Mouse (Mus musculus): Measurements from ENCODE around the gene Tigd3. TPM values are rescaled to one million over a fixed set of nuclear protein-coding genes. Genes with fewer than 3 reads are reported as not detected.

The Tigd3 gene
- polyA plus RNA-seq, 1 experiment from 2014 or later: 11.0 TPM

GRCm38 (mm10) chr19:5872528-5872927, 21.4 kb downstream of the Tigd3 start:
- Histone ChIP-seq H3K9me3 (replicated peaks) (no peaks in the 10 kb centered on the region), H3K9ac (peak overlapping the region; percentile 15; the same call in 1 of the 2 replicates), H3K36me3 (peaks cover 24% of the 10 kb centered on the region), H3K4me3 (no peak overlapping the region), H3K27ac (no peak overlapping the region), H3K27me3 (no peaks in the 10 kb centered on the region), H3K4me2 (replicated peaks) (no peak overlapping the region; the same call in 1 of the 2 replicates), H3K4me1 (peaks cover 32% of the 10 kb centered on the region)
- 91% methylated on average over 4 of the region's 4 CpGs for WGBS
- no peak for ATAC-seq (ENCODE audit: low FRiP score)

GRCm38 (mm10) chr19:5871683-5872082, 22.3 kb downstream of the Tigd3 start:
- no peaks in the 10 kb centered on the region for H3K27me3 ChIP-seq
- ATAC-seq (ENCODE audit: low FRiP score): no peak
- peak overlapping the region; percentile 60 for H3K27ac ChIP-seq
- WGBS: 48% methylated on average over 6 of the region's 6 CpGs
- H3K4me2 ChIP-seq (replicated peaks): peak overlapping the region; percentile 35
- no peaks in the 10 kb centered on the region for H3K9me3 ChIP-seq (replicated peaks)
- H3K4me1 ChIP-seq: peaks cover 32% of the 10 kb centered on the region
- H3K9ac ChIP-seq: peak overlapping the region; percentile 54
- H3K4me3 ChIP-seq: no peak overlapping the region
- peaks cover 32% of the 10 kb centered on the region for H3K36me3 ChIP-seq

- peaks cover 33% of the 10 kb centered on the region for H3K36me3 ChIP-seq
- H3K27me3 ChIP-seq: no peaks in the 10 kb centered on the region
- peak overlapping the region; percentile 60 for H3K27ac ChIP-seq
- no peak overlapping the region for H3K4me3 ChIP-seq
- 7% methylated on average over 7 of the region's 7 CpGs for WGBS
- peak overlapping the region; percentile 35 for H3K4me2 ChIP-seq (replicated peaks)
- 0 out of 2 replicates have a peak, but pooled peaks have one; percentile 30 for ATAC-seq (ENCODE audit: low FRiP score)
- H3K9me3 ChIP-seq (replicated peaks): no peaks in the 10 kb centered on the region
- peak overlapping the region; percentile 54 for H3K9ac ChIP-seq
- peaks cover 32% of the 10 kb centered on the region for H3K4me1 ChIP-seq
Observed at GRCm38 (mm10) chr19:5871273-5871672, 22.7 kb downstream of the Tigd3 start.

GRCm38 (mm10) chr19:5868096-5868495, 25.9 kb downstream of the Tigd3 start:
- 83% methylated on average over 6 of the region's 6 CpGs for WGBS
- ATAC-seq (ENCODE audit: low FRiP score): no peak
- peaks cover 15% of the 10 kb centered on the region for H3K4me1 ChIP-seq
- peaks cover 63% of the 10 kb centered on the region for H3K36me3 ChIP-seq
- no peak overlapping the region for H3K9ac ChIP-seq
- no peaks in the 10 kb centered on the region for H3K9me3 ChIP-seq (replicated peaks)
- no peak overlapping the region for H3K27ac ChIP-seq
- H3K4me2 ChIP-seq (replicated peaks): no peak overlapping the region
- H3K27me3 ChIP-seq: no peaks in the 10 kb centered on the region
- no peak overlapping the region for H3K4me3 ChIP-seq

GRCm38 (mm10) chr19:5864710-5865398, 29.1 kb downstream of the Tigd3 start:
- H3K9me3 ChIP-seq (replicated peaks): no peaks in the 10 kb centered on the region
- no peaks in the 10 kb centered on the region for H3K27me3 ChIP-seq
- H3K27ac ChIP-seq: no peak overlapping the region
- ATAC-seq (ENCODE audit: low FRiP score): no peak
- no peak overlapping the region for H3K9ac ChIP-seq
- H3K4me3 ChIP-seq: no peak overlapping the region
- 94% methylated on average over 20 of the region's 20 CpGs for WGBS
- H3K4me2 ChIP-seq (replicated peaks): no peak overlapping the region
- peaks cover 90% of the 10 kb centered on the region for H3K36me3 ChIP-seq
- no peaks in the 10 kb centered on the region for H3K4me1 ChIP-seq

GRCm38 (mm10) chr19:5863776-5864175, 30.2 kb downstream of the Tigd3 start:
- 94% methylated on average over 5 of the region's 5 CpGs for WGBS

GRCm38 (mm10) chr19:5862335-5863085, 31.4 kb downstream of the Tigd3 start:
- no peaks in the 10 kb centered on the region for H3K27me3 ChIP-seq
- no peaks in the 10 kb centered on the region for H3K4me1 ChIP-seq
- no peaks in the 10 kb centered on the region for H3K9me3 ChIP-seq (replicated peaks)
- no peak overlapping the region for H3K9ac ChIP-seq
- no peak overlapping the region for H3K4me2 ChIP-seq (replicated peaks)
- WGBS: 95% methylated on average over 14 of the region's 14 CpGs
- no peak overlapping the region for H3K27ac ChIP-seq
- no peak overlapping the region for H3K4me3 ChIP-seq
- no peak for ATAC-seq (ENCODE audit: low FRiP score)
- peaks cover 91% of the 10 kb centered on the region for H3K36me3 ChIP-seq

More at GRCm38 (mm10) chr19:5863776-5864175, 30.2 kb downstream of the Tigd3 start:
- ATAC-seq (ENCODE audit: low FRiP score): no peak
- no peaks in the 10 kb centered on the region for H3K4me1 ChIP-seq
- H3K27ac ChIP-seq: no peak overlapping the region
- no peak overlapping the region for H3K4me3 ChIP-seq
- H3K4me2 ChIP-seq (replicated peaks): no peak overlapping the region
- H3K27me3 ChIP-seq: no peaks in the 10 kb centered on the region
- H3K36me3 ChIP-seq: peaks cover 93% of the 10 kb centered on the region
- H3K9ac ChIP-seq: no peak overlapping the region
- H3K9me3 ChIP-seq (replicated peaks): no peaks in the 10 kb centered on the region

- Histone ChIP-seq H3K27me3 (no peaks in the 10 kb centered on the region), H3K4me2 (replicated peaks) (no peak overlapping the region), H3K27ac (no peak overlapping the region), H3K9me3 (replicated peaks) (no peaks in the 10 kb centered on the region), H3K4me3 (no peak overlapping the region), H3K9ac (no peak overlapping the region), H3K36me3 (peaks cover 74% of the 10 kb centered on the region), H3K4me1 (peaks cover under 1% of the 10 kb centered on the region; the same call in 1 of the 2 replicates)
- ATAC-seq (ENCODE audit: low FRiP score): no peak
- WGBS: 86% methylated on average over 9 of the region's 9 CpGs
Observed at GRCm38 (mm10) chr19:5856604-5857003, 37.3 kb downstream of the Tigd3 start.

- ATAC-seq (ENCODE audit: low FRiP score): no peak
- H3K27me3 ChIP-seq: no peaks in the 10 kb centered on the region
- H3K4me2 ChIP-seq (replicated peaks): no peak overlapping the region
- no peaks in the 10 kb centered on the region for H3K9me3 ChIP-seq (replicated peaks)
- peaks cover 37% of the 10 kb centered on the region for H3K4me1 ChIP-seq
- no peak overlapping the region for H3K4me3 ChIP-seq
- H3K36me3 ChIP-seq: peaks cover 38% of the 10 kb centered on the region
- no peak overlapping the region for H3K27ac ChIP-seq
- 0 out of 2 replicates have a peak overlapping the region, but pooled peaks have one; percentile 8 for H3K9ac ChIP-seq
- WGBS: 88% methylated on average over 12 of the region's 12 CpGs
Observed at GRCm38 (mm10) chr19:5852035-5852722, 41.8 kb downstream of the Tigd3 start.

GRCm38 (mm10) chr19:5851481-5851971, 42.4 kb downstream of the Tigd3 start:
- ATAC-seq (ENCODE audit: low FRiP score): no peak
- Histone ChIP-seq H3K36me3 (peaks cover 37% of the 10 kb centered on the region), H3K9me3 (replicated peaks) (no peaks in the 10 kb centered on the region), H3K9ac (0 out of 2 replicates have a peak overlapping the region, but pooled peaks have one; percentile 8), H3K27ac (no peak overlapping the region), H3K4me3 (no peak overlapping the region), H3K4me1 (peaks cover 43% of the 10 kb centered on the region), H3K4me2 (replicated peaks) (no peak overlapping the region), H3K27me3 (no peaks in the 10 kb centered on the region)
- 81% methylated on average over 5 of the region's 5 CpGs for WGBS

- WGBS: 90% methylated on average over 3 of the region's 3 CpGs
- no peak for ATAC-seq (ENCODE audit: low FRiP score)
- H3K4me1 ChIP-seq: peaks cover 43% of the 10 kb centered on the region
Observed at GRCm38 (mm10) chr19:5850860-5851259, 43.1 kb downstream of the Tigd3 start.

More at GRCm38 (mm10) chr19:5850860-5851259, 43.1 kb downstream of the Tigd3 start:
- Histone ChIP-seq H3K4me2 (replicated peaks) (no peak overlapping the region), H3K9me3 (replicated peaks) (no peaks in the 10 kb centered on the region), H3K4me3 (no peak overlapping the region), H3K36me3 (peaks cover 31% of the 10 kb centered on the region), H3K27ac (no peak overlapping the region), H3K27me3 (no peaks in the 10 kb centered on the region), H3K9ac (no peak overlapping the region)

Data from hindbrain, embryonic 12.5 days (tissue).